In the genomic region with DNA sequence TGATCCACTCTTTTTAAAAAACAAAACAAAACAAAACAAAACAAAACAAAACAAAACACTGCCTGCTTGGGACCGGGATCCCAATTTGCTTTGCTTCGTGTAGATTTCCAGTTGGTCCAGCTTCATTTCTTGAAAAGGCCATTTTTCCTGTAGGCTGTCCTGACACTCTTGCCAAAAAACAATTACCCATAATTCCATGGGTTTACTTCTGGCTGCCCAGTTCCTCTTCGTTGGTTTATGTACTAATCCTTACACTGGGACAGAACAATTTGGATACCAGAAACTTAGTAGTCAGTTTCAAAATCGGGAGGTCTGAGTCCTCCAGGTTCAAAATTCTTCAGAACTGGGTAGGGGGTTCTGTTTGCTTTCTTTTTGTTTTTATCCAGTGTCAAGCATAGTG, we compare ENCODE assay signal across 16 mouse cellular contexts. TPM values are rescaled to one million over a fixed set of nuclear protein-coding genes. Genes with fewer than 3 reads are reported as not detected.
"Had no signal": no experiment of that assay in that cellular context is flagged by ENCODE, and none has a peak within 500 bp of the region (broad histone marks: within the 10 kb centered on the region; RNA-seq: fewer than 3 reads in every experiment).

No protein-coding gene starts in this region.

- H3K27ac ChIP-seq: left cerebral cortex, adult 2 months; limb, embryonic 10.5 days; liver, embryonic 14.5 days; midbrain, embryonic 10.5 days; neural tube, embryonic 13.5 days had no signal

- H3K9ac ChIP-seq: liver, embryonic 14.5 days; neural tube, embryonic 13.5 days had no signal

- DNase-seq: kidney, adult 8-10 months; kidney, postnatal 25 days; midbrain, embryonic 14.5 days; retina, postnatal 1 day; right cerebral cortex, postnatal 4 days had no signal

- ATAC-seq: intestine, embryonic 16.5 days had no signal

- H3K4me1 ChIP-seq: limb, embryonic 10.5 days; midbrain, embryonic 10.5 days had no signal

- H3K36me3 ChIP-seq: limb, embryonic 10.5 days; midbrain, embryonic 10.5 days; neural tube, embryonic 13.5 days had no signal

- H3K9me3 ChIP-seq: limb, embryonic 10.5 days; midbrain, embryonic 10.5 days; neural tube, embryonic 13.5 days had no signal

- H3K4me3 ChIP-seq: left cerebral cortex, adult 2 months; limb, embryonic 10.5 days; midbrain, embryonic 10.5 days; neural tube, embryonic 13.5 days had no signal

- H3K4me2 ChIP-seq: neural tube, embryonic 13.5 days had no signal

RNA-seq across cellular contexts. Expression of a gene that starts 6.1 kb away (rescaled TPM):
- total RNA-seq: monocyte, adult 5-6 weeks had no signal
- polyA plus RNA-seq: kidney, embryonic 16.5 days had no signal

RNA-seq across cellular contexts. Expression of a gene that starts 14.0 kb away (rescaled TPM):
- total RNA-seq: layer of hippocampus, postnatal 25 days; left cerebral cortex, postnatal 14 days; megakaryocyte progenitor cell, adult 5-6 weeks; monocyte, adult 5-6 weeks had no signal
- polyA plus RNA-seq: midbrain, embryonic 10.5 days; midbrain, embryonic 14.5 days had no signal
